Mouse (Mus musculus) cerebellum, postnatal 4 days (tissue): ENCODE results near the gene Nr4a1.

Experiments
- DNase-seq, 2 experiments: peaks; one replicate each; pipeline ENCODE4 v3.0.0; 2022; ENCODE audit warnings: low spot score in 2 of 2, mixed read lengths in 1 of 2

Gene Nr4a1

DNA sequence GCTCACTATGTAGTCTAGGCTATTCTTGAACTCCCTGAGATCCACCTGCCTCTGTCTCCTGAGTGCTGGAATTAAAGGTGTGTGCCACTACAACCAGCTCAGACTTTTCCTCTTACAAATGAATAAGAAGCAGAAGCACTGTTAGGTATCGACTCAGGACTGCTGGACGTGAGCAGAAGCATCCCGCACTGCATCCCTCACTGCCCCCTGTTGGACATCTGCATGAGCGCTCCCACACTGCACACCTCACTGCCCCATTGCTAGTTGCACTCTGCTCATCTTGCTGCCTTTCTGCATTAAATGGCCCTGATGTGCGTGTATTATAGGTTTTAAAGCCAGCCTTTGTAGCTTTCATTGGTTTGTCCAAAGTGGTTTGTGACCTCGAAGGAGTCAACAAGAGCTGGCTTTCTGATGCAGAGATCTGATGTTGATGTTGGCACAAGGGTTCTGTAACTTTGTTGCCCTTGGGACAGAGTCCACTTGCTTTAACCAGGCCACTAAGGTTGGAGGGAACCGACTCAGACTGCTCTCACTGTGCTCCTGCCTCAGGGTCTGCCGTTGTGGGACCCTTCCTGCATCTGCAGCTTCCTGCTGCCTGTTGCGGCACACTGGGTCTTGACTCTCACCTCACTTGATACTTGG is 32.2 kb downstream of the Nr4a1 start:
- no peak for DNase-seq

DNA sequence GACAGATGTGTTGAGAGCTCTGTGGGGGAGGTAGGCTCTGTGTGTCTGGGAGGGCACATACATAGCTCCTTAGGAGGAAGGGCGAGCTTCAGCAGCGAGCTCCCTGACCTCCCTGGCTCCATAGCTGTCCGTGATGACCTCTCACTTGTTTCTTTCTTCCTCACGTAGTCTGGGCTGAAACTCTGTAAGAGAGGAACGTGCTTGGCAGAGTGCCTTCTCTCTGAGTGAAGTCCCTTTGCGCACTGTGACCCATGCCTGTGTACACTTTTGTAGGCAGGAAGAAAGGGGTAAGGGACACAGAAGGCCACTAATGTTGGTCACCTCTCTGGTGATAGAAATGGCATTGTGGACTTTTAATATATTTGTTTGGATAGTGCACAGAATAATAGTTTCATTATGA is 33.3 kb downstream of the Nr4a1 start:
- no peak for DNase-seq

- no peak for DNase-seq
Observed at GRCm38 (mm10) chr15:101290354-101290753, 36.3 kb downstream of the Nr4a1 start.

DNA sequence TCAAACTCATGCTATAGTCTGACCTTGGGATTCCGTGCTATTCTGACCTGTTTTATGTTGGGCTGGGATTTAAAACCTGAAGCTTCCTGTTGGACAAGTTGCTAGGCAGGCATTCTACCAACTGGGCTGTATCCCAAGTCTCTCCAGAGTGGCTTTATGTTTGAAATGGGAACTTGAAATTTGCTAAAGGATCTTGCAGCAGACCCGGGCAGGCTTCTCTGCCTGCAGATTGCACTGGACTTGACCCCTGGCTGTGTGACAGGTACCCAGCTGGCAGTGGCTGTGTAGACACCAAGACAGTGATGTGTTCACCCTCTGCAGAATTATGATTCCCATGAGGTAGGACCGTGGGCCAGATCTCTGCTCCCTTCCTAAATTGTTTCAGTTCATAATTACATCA is 37.9 kb downstream of the Nr4a1 start:
- DNase-seq = no peak

DNA sequence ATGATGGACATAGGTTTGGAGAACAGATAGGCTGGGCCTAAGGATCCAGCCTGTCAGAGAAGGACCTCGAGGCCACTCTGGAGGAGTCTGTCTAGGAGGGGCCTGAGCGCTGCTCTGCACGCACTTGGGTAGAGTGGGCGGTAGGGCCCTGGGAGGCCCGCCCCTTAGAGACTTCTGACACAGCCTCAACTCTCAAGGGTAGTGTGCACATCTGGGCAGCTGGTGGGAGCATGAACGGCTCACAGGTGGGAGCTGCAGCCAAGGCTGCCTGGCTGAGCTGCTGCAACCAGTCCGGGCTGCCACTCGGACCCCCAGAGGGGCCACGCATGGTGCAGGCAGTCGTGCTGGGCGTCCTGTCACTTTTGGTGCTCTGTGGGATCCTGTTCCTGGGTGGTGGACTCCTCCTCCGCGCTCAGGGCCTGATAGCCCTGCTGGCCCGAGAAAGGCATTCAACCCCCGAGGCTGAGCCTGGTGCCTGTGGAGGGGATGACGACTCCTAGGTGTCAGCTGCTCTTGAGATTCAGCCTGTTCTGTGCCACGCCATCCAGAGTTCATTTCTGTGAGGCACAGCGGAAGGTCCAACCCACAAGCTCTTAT is 39.1 kb downstream of the Nr4a1 start, which contains the start of gene 6030408B16Rik:
TSS of gene 6030408B16Rik (plus strand) at position 188 of the 597 bp plus-strand sequence.
- DNase-seq = no peak

GRCm38 (mm10) chr15:101294028-101294894 is 40.2 kb downstream of the Nr4a1 start:
- DNase-seq = no peak

DNA sequence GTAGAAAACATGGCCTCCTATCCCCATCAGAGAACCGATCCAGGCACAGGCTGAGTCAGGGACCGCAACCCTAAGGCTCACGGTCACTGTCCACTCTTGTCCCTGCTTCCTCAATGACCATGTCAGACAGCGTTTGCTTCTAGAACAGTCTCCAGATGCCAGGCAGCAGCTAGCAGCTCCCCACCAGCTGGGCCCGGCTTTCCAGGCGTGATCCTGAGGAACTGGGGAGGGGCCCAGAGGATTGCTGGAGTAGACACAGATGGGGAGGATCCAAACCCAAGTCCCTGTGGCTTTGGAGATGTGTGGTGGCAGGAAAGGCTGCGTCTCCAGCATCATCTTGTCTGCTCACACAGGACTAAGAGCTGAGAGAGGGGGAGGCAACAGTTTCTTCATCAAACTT is 41.0 kb downstream of the Nr4a1 start:
- DNase-seq = no peak

DNA sequence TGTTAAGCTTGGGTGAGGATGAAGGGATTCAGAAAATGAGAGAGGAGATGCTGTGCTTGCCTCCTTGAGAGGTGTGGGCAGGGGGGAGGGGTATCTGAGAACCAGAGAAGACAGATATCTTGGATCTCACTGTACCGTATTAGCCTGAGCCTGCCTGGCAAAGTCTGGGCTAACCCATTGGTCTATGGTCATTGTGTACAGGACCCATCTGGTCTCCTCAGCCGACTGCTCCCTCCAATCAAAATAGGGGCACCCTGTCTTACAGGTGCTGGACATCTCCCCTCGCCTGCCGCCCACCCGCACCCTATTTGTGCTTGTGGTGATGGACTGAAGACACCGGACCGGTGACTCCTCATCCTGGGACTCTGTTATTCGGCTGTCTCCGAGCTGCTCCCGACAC is 41.5 kb downstream of the Nr4a1 start:
- no peak for DNase-seq

- no peak for DNase-seq
Observed at GRCm38 (mm10) chr15:101296091-101296490, 42.0 kb downstream of the Nr4a1 start.

DNA sequence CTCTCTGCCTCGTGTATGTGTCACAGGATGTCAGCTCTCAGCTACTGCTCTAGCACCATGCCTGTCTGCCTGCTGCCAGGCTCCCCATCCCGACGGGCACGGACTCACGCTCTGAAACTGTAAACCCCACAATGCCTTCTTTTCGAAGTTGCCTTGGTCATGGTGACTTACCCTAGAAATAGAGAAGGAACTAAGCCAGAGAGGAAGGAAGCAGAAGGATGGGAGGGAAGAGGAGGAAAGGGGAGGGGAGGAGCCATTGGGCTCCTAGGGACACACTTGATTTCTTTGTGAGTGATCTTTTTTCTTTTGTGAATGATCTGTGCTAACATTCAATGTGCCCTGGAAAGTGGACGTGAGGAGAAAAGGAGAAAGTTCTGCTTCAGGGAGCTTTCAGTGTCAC is 43.9 kb downstream of the Nr4a1 start:
- no peak for DNase-seq

GRCm38 (mm10) chr15:101298550-101298949 is 44.5 kb downstream of the Nr4a1 start:
- no peak for DNase-seq

GRCm38 (mm10) chr15:101299480-101299960 is 45.5 kb downstream of the Nr4a1 start:
- DNase-seq = no peak

GRCm38 (mm10) chr15:101300128-101300527 is 46.1 kb downstream of the Nr4a1 start:
- no peak for DNase-seq

DNA sequence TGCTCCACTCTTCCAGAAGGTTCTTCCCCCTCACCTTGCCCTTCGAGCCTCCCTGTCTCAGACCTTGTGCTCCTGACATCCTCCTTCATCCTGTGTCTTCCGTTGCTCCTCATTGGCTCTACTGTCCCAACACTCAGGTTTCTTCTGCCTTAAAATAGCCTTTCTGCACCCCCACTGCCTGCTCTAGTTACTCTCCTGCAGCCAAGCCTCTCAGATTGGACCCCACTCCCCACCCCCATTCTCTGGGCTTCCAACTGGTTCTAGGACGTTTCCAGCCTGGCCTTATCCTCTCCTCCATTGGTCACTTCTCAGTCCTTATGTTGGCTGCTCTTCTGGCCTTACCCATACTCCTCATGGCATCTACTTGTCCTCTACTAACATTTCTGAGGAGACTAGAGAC is 48.1 kb downstream of the Nr4a1 start:
- no peak for DNase-seq

- no peak for DNase-seq
Observed at GRCm38 (mm10) chr15:101303830-101304229, 49.8 kb downstream of the Nr4a1 start.

DNA sequence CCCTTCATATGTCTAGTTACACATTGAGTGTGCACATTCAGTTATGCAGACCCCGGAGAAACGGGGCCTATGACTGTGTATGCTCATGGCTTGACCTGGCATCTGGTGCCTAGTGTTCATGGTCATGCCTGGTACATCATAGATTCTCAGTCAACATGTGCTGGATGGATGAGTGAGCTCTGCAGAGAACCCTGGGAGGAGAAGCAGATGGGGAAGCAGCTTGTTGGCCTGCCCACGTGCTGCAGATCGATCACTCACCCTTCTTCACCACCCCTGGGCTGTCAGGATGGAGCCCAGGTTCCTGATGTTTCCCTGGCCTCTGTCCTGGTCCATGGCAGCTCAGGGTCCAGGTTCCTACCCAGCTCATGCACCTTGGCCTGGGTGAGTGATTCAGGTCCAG is 52.4 kb downstream of the Nr4a1 start:
- no peak for DNase-seq

DNA sequence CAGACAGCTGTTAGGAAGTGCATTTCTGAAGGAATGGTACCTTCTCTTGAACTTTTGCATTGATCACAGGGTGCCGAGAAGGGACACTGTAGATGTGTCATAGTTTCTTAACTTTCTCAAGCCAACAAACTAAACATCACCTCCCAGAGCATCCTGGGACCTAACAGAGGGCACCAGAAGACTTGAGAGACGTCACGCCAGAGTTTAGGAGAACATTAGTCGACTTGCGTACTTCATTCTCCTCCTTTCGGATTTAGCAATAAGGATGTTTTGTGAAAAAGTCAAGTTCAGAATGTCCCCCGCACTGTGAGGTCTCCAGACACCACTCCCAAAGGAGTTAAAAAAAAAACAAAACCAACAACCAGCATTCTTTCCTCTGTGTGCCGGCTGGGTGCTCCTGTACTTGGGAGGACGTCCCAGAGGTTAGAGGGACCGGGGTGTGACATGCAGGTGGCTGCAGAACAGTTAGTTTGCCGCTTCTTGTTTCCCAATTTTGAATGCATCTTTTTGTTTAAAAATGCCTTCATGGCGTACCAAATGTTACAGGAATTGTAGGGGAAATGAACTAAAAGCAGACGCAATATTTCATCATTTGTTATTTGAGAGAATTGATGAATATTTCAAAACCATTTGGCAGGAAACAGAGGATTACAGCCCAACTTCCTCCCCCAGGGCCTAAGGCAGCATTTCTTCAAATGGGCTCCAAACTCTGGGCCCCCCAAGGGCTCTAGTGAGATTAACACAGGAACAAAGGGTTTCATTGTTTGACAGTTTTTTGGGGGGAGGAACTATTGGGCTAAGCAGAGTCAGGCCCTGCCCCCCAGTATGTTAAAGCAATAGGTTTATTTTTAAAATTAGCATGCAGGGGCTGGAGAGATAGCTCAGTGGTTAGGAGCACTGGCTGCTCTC is 54.6 kb downstream of the Nr4a1 start:
- DNase-seq = no peak

- DNase-seq = no peak
Observed at GRCm38 (mm10) chr15:101309493-101309892, 55.4 kb downstream of the Nr4a1 start.

DNA sequence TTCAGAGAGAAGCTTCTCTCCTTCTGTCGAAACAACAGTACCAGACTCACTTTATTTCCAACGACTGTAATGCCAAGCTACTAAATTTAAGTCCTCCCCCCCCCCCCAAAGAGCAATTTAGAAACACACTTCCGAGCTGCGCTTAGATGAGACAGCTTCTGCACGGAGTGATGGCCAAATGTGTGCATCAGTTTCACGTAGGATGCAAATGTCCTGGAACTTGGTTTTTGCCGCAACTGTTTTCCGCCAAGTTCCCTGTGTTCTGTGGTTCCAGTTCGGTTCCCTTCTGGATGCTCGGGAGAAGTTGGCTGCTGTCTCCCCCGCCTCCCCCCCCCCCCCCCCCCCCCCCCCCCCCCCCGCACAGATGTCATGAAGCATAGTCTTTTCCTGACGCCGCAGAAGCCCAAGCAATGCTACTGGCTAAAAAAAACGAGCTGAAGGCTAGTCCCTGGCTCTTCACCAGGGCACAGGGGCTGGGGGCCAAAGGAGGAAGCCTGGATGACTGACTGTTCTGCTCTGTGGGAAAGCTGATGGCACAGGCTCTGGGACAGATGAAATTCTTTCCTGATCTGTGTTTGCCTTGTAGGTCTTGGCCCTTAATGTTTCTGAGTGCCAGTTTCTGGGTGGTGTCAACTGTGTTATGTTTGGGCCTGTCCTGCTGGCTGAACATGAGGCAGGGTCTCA is 57.2 kb downstream of the Nr4a1 start:
- DNase-seq = no peak

- no peak for DNase-seq
Observed at GRCm38 (mm10) chr15:101312006-101312405, 57.9 kb downstream of the Nr4a1 start.

- DNase-seq = no peak
Observed at GRCm38 (mm10) chr15:101315378-101315777, 61.3 kb downstream of the Nr4a1 start.
